Mouse (Mus musculus): ENCODE results near the gene Pnliprp1. TPM values are rescaled to one million over a fixed set of nuclear protein-coding genes. Genes with fewer than 3 reads are reported as not detected.

Pnliprp1 gene
- not detected in 2 replicates for polyA plus RNA-seq (2012)

DNA sequence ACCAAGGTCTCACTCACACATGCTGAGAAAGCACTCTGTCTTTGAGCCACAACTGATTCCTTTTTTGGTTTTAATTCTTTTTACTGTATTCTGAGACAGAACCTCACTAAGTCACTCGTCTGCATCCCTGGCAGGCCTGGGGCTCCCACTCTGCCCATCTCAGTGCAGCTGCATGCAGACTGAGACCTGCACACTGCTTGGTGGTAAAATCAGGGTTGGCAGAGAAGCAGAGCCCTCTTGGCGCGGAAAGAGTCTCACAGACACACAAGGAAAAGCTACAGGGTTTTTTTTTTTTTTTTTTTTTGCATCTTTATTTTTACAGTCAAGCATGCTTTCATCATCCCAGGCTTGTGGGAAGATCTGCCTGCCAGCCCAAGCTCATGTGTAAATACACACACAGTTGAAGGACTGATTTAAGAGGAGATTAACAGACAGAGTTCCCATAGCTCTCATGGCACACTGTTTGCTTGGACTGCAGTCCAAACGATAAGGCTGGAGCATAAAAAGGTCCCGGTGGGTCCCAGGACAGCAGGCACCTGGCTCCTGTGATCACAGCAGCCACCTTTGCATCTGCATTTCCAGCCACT lies at the start of gene Pnliprp1:
TSS of gene Pnliprp1 (plus strand) at position 443 of the 587 bp plus-strand sequence.
- TF ChIP-seq GATA1 (IDR thresholded peaks at IDR 0.05; ENCODE audit: low read length), result no peak

DNA sequence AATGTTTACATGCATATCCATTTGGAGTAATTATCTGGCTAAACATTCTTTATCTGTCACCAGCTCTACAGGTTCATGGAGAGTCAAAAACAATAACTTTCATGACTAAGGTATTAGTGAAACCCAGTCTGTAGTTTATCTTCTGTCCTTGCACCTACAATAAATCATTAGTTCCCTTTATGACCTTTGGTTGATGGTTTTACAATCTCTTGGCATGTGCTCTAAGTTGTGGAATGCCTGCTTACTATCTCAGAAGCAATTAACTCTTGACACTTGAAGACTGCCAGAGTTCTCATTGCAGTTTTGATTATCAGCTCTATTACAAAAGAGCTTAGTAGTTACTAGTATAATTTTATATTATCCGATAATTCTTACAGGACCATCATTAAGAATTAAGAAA lies 39.8 kb upstream of the Pnliprp1 start:
- TF ChIP-seq GATA1 (IDR thresholded peaks at IDR 0.05; ENCODE audit: low read length), result no peak

DNA sequence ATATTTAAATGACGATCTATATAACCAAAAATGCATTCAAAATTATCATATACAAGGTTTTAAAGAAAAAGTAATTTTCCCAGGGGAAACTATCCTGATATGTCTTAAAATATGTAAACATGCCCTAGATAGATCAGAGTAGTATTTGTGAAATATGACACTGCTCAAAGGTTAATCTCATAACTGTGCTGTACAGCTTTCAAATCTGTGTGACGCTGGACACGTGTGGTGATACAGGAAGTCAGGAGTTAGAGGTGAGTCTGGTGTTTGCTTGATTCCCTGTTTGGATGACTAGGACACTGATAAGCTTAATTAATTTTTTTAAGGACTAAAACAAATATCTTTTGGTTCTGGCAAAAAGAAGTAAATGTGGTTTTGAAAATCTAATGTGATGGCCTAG lies 33.4 kb upstream of the Pnliprp1 start:
- no peak for TF ChIP-seq GATA1 (IDR thresholded peaks at IDR 0.05; ENCODE audit: low read length)

DNA sequence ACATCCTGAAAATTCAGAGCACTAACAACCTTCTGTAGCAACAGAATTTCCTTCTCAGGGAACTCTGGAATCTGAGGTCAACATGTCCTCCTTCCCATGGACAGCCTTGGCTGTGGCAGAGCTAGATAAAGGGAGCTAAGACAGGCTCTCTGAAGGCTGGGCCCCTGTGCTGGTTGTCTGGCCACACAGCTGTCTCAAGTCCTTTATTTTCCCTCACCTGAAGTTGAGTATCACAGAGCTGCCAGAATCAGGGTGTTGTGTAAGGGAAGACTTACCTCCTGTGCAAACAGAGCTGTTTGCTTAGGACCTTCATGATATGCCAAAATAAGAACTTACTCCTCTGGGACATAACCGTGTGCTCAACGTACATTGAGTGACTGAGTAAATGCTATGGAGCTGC lies 32.5 kb upstream of the Pnliprp1 start:
- no peak for TF ChIP-seq GATA1 (IDR thresholded peaks at IDR 0.05; ENCODE audit: low read length)

DNA sequence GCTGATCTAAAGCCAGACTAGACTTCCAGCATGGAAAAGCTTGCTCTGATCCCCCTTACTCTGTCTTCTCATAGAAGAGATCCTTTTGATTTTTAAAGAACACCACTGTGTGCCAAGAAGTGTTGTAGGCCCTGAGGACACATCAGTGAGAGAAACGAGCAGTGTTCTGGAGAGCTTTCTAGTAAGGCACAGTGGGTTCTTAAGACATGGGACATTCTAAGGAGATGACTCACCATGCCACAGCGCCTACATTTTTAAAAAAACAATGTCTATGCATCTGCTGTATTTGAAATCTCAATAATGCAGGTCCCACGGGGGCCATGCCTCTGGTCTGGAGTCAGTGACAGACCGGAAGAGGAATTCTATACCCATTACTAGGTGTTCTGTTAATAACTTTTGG lies 24.1 kb upstream of the Pnliprp1 start:
- no peak for TF ChIP-seq GATA1 (IDR thresholded peaks at IDR 0.05; ENCODE audit: low read length)

DNA sequence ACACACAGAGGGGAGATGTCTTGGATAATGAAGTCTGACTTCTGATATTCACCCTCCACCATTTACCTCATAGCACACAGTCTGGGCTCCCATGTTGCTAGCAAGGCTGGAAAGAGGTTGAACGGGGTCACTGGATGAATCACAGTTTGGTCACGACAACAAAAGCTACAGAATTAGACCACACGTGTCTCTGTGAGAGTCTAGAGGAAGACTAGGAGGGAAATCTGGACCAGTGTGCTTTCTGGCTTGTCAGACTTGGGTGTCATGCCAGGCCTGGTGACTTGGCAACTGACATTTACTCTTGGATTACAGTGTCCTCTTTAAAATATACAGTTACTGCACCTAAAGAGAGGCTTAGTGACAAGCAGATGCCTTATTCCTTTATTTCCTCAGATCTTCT lies 20.1 kb upstream of the Pnliprp1 start:
- TF ChIP-seq GATA1 (IDR thresholded peaks at IDR 0.05; ENCODE audit: low read length), result no peak

DNA sequence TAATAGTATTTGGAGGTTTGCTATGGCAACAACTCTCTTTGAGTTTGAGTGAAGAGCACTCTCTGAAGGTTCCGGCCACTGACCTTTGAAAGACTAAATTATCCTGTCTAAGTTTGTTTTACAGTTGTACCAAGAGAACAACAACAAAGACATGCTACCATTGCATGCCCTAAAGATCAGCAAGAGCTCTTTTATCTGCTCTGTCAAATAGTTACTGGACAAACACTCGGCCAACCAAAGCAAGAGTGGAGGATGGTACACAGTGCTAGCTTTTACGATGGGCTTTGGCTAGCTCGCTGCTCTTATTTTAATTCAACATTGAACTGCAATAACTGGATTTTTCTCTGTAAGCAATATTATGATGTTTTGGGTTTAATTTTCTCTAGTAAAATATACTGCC lies 10.8 kb upstream of the Pnliprp1 start:
- TF ChIP-seq GATA1 (IDR thresholded peaks at IDR 0.05; ENCODE audit: low read length), result no peak

DNA sequence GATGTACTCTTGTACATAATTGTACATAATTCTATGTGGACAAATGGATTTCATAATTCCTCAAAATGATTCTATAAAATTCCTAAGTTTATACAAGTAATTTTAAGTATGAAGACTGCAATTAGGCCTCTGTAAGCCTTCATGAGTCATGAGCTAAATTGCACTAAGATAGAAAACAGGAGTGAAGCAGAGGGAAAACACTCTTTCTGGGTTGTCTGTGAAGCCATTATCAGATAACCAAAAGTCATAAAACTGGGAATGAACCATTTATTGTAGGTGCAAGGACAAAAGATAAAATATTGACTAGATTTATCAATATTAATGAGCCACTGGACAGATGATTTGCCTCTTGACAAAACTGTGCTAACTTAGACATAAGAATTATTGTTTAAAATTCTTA lies 8.2 kb upstream of the Pnliprp1 start:
- no peak for TF ChIP-seq GATA1 (IDR thresholded peaks at IDR 0.05; ENCODE audit: low read length)

DNA sequence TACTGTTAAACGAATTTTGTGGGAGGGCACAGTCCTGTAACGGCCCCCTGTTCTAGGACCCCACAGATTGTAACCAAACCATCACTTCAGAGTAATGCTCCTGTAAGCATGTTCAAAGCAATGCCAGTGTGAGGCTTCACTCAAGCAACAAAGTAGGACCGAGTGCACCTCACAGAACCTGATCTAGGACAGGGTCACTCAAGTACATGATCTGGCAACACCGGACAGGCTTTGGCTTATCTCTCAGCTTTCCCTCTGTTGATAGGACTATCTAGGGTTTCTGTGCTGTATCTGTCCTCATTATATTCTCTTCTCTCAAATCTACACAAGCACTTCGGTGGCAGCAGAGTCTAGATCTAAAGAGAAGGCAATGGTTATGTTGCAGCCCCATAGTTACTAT lies 2.1 kb upstream of the Pnliprp1 start:
- TF ChIP-seq GATA1 (IDR thresholded peaks at IDR 0.05; ENCODE audit: low read length), result no peak

DNA sequence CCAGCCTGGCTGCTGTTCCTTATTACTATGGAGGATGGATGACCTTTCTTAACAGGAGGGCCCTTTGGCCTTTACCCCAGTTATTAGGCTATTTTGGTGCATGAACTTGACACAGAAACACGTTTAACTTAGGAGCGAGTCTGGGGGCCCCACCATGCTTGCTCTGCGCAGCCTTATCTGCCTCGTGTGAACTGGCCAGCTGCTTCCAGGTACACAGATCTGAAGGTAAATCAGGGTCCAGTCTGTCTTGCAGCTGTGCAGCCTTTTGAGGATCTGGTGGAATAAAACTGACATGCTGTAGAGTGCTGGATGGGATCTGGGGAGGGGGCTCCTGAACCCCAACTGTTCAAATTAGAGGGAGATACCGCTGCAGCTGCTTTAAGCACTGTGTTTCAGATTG lies 931 bp upstream of the Pnliprp1 start:
- no peak for TF ChIP-seq GATA1 (IDR thresholded peaks at IDR 0.05; ENCODE audit: low read length)

DNA sequence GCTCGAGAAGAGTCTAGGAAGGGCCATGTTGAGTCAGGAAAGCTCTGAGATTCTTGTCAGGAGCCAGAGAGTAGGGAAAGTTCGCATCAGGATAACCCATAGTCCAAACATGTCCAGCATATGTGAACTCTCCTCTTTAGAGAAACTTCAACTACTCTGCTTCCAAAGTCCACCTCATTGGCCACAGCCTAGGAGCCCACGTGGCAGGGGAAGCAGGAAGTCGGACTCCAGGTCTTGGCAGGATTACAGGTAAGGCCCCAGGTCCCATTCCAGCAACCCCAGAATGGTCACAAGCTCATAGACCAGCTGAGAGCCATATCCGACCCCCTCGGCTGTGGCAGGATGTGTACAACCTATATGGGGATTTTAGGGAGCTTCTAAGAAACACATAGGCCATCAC lies 4.5 kb downstream of the Pnliprp1 start:
- no peak for TF ChIP-seq GATA1 (IDR thresholded peaks at IDR 0.05; ENCODE audit: low read length)

DNA sequence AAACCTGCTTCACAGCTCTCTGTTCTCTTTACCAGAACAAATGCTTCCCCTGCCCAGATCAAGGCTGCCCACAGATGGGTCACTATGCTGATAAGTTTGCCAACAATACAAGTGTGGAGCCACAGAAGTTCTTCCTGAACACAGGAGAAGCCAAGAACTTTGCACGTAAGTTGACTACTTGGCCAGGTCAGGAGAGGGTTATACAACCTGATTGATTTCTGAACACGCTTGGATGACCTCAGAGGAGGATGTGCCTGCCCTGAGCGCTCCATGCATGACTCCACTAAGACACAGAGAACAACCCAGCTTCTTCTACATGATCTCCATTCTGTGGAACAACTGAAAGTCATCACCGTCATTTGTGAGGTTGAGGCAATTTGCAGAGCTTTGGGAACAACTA lies 9.4 kb downstream of the Pnliprp1 start:
- no peak for TF ChIP-seq GATA1 (IDR thresholded peaks at IDR 0.05; ENCODE audit: low read length)

DNA sequence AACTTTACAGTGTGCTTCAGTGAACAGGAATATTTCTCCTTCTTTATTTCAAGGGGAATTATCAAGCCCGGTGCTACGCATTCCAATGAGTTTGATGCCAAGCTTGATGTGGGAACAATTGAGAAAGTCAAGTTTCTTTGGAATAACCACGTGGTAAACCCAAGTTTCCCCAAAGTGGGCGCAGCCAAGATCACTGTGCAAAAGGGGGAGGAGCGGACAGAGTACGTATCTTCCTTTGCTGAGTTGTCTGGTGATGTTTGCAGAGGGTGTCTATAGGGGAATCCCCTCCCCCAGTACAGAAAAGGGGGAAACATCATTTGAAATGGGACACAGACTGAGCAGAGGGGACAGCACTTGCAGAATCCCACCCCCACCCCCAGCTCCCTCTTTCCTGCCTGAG lies 12.3 kb downstream of the Pnliprp1 start:
- TF ChIP-seq GATA1 (IDR thresholded peaks at IDR 0.05; ENCODE audit: low read length), result no peak

DNA sequence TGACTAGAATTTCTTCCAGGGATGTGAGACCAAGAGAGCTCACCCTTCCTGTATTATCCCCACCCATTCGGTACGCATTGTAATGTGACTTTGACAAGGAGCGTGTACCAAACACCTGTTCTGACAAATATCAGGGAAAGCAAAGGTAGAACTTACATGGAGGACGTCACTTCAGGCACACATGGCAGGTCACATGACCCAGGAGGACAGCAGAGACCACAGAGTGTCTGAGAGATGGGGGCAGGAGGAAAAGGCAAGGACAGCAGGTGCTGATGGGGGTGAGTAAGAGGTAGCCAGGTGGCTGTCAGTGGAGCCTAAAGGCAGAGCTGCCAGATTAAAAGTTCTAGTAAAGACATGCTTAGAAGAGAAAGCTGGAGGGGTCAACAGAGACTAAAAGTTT lies 14.0 kb downstream of the Pnliprp1 start:
- no peak for TF ChIP-seq GATA1 (IDR thresholded peaks at IDR 0.05; ENCODE audit: low read length)

DNA sequence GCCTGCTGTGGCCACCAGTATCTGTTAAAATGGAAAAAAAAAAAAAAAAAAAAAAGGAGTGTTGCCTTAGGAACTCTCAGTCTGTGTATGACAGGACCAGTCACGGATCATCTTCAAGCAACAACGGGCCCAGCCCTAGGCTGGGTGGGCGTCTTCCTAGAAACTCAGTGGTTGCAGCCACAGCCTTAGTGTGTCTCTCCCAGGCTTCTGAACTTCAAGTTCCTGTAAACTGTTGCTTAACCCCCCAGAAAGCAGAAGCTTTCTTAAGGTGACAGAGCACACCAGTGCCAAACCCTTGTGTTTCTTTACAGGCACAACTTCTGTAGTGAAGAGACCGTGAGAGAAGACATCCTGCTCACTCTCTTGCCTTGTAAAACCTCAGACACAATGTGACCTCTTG lies 15.0 kb downstream of the Pnliprp1 start:
- no peak for TF ChIP-seq GATA1 (IDR thresholded peaks at IDR 0.05; ENCODE audit: low read length)

DNA sequence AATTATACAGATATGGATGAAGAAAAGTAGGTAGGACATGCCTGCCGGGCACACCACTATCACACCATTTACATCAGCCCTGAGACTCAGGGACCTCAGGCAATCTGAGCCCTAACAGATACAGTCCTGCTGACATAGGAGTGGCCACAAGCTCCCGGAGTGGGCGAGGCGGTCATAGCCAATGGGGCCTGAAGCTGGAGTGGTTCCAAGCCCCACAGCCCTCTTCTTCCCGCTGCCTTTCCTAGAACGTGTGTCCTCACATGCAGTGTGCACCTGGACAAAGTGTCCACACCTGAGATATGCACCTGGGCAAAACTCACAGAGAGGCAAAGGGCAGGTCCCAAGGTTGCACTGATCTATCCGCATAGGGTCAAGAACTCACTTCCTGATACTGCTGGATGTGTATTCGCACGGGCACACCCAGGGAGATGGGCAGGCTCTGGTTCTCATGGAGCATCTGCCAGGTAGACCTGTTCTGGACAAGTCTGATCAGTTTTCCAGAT lies 18.9 kb downstream of the Pnliprp1 start:
- no peak for TF ChIP-seq GATA1 (IDR thresholded peaks at IDR 0.05; ENCODE audit: low read length)

DNA sequence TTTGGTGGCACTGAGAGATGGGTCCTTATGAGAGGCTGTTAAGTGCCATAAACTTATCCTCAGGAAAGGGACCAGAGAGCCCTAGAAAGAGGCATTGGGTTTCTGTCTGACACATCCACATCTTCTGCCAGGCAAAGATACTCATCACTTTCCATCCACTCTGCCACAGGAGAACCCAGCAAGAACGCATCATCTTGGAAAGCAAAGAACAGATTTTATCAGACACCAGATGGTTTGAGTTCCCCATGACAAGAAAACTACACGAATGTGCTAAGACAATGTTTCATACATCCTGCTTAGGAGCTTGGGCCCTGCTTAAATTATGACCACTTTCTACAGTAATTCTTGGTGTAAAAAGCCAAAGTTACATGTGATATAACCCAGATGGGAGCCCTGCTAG lies 22.1 kb downstream of the Pnliprp1 start:
- TF ChIP-seq GATA1 (IDR thresholded peaks at IDR 0.05; ENCODE audit: low read length), result no peak

DNA sequence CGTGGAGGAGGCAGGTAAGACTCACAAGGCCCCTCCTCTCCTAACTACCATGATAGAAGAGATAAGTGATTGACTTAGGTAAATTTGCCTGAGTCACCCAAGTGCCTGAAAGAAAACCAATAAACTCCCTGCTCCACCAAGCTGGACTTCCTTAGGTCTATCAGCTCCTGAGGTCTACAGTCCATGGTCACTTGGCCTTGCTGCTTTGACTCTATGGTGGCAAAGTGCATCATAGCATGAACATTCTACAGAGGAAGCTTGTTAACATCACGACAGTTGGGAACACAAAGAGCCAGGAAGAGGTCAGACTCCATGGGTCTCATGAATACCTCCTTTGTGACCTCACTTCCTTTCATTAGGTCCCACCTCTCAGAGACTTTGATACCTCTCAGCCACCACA lies 22.8 kb downstream of the Pnliprp1 start:
- TF ChIP-seq GATA1 (IDR thresholded peaks at IDR 0.05; ENCODE audit: low read length), result no peak
